Mouse (Mus musculus) cerebellum, adult 2 months (tissue): Measurements from ENCODE around the gene Gm11634.

Experiments used
- CTCF ChIP-seq: fragments of 200-500 bp; IDR thresholded peaks from 2 replicates; pipeline ENCODE4 v1.5.1; 2011; ENCODE audit warnings: low read depth, mild to moderate bottlenecking, control low read depth, low read length, moderate library complexity, borderline replicate concordance; ENCODE audit not compliant: insufficient read depth
- POLR2A ChIP-seq: fragments of 200-500 bp; IDR thresholded peaks from 2 replicates; pipeline ENCODE4 v1.6.1; 2011; ENCODE audit warnings: low read length, control low read depth, borderline replicate concordance; ENCODE audit not compliant: insufficient read depth

GRCm38 (mm10) chr11:101552476-101553300 lies 46.4 kb downstream of the Gm11634 start:
- TF ChIP-seq CTCF = no peak
- TF ChIP-seq POLR2A = peak; percentile 89
